Mouse (Mus musculus): Measurements from ENCODE around the gene Dscaml1. TPM values are rescaled to one million over a fixed set of nuclear protein-coding genes. Genes with fewer than 3 reads are reported as not detected.
A peak's percentile ranks its signal among the peaks of the same experiment; 100 is the strongest.

Dscaml1 gene
- total RNA-seq, 2 experiments from 2014 or later, result 73.7 to 75.4 TPM

DNA sequence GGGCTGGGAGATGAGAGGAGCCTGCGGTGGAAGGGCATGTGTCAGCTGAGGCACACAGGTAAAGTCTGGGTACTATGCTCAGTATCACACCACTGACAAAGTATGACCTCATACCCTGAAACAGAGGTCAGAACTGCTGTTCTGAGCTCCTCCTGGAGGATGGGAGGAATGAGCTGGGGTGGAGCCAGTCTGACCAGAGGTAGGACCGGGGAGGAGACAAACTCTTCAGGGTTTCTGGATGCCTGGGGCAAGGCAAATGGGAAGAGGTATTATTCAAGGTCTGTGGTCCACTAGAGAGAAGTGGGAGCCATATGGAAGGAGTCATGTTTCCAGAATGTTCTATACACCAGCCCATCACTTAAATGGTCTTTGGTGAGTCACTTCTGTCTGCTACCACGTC lies 15.3 kb upstream of the Dscaml1 start:
- no peak for DNase-seq (ENCODE audit: low spot score in 2 of 2)

DNA sequence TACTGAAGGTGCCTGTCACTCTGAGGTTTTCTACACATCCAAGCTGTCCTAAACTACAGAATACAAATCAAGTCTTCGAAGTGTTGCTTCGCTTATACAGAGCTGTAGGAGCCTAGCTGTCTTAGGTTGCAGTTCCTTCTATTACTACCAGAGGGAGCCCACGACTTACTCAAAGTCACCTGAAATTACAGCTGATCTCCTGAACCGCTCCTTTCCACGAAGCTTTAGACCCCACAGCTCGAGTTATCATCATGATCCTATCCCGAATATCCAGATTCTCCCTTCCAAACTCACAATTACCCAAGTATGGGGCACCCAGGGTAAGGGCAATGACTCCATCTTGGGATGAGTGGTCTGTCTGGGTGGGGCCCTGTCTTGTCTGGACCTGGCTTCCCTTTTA lies 14.6 kb upstream of the Dscaml1 start:
- peak in 1 of 2 experiments; percentile 64 for DNase-seq (ENCODE audit: low spot score in 2 of 2)

GRCm38 (mm10) chr9:45412287-45412686 lies 14.1 kb upstream of the Dscaml1 start:
- peak; percentile 91 to 92 for DNase-seq (ENCODE audit: low spot score in 2 of 2)

- no peak for DNase-seq (ENCODE audit: low spot score in 2 of 2)
Observed at GRCm38 (mm10) chr9:45412700-45413477, 13.5 kb upstream of the Dscaml1 start.

DNA sequence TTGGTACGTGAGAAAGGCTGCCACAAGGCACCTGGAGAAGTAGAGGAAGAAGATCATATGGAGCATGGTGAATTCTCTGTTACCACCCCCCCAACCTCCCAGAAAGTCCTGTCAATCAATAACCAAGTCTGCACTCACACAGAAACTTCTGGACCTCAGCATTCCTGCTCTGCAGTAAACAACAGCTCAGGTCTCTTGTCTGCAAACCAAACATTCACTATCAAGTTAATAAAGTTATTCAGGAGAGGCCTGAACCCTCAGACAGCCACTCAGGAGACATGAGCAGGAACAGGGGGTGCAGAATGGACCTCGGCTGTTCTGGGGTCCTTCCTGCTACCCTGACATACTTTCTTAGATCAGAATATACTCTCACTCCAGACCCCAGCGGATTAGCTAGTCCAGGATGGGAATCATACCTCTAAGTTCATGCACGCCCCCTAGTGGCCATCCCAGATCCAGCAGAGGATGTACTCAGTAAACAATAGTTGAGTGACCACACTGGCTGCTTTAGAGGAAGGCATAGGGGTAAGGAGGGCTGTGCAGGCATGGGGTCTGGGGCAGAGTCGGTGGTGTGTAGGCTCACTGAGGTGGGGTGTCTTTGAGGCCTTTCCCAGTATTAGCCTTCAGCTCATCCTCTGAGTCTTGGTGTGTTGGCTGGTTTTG lies 12.8 kb upstream of the Dscaml1 start:
- peak in 1 of 2 experiments; percentile 54 for DNase-seq (ENCODE audit: low spot score in 2 of 2)

- DNase-seq (ENCODE audit: low spot score in 2 of 2), result peak; percentile 83 to 89
Observed at GRCm38 (mm10) chr9:45415912-45416311, 10.5 kb upstream of the Dscaml1 start.

- peak; percentile 46 to 54 for DNase-seq (ENCODE audit: low spot score in 2 of 2)
Observed at GRCm38 (mm10) chr9:45417245-45417644, 9.2 kb upstream of the Dscaml1 start.

GRCm38 (mm10) chr9:45418252-45418651 lies 8.2 kb upstream of the Dscaml1 start:
- DNase-seq (ENCODE audit: low spot score in 2 of 2), result no peak

DNA sequence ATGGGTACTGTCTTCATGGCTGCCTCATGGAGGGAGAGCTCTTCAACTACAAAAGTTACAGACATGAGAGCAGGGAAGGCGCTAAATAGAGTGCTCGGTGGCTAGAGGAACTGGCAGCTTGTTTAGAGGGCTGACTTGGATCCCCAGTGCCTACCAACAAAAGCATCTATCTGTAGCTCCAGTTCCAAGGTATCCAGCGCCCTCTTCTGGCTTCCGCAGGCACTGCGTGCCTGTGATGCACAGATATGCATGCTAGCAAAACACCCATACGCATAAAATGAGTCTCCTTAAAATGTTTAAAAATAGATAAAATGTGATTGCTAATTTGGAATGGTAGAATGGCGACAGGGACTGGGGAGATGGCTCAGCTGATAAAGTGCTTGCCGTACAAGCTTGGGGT lies 5.2 kb upstream of the Dscaml1 start:
- no peak for DNase-seq (ENCODE audit: low spot score in 2 of 2)

DNA sequence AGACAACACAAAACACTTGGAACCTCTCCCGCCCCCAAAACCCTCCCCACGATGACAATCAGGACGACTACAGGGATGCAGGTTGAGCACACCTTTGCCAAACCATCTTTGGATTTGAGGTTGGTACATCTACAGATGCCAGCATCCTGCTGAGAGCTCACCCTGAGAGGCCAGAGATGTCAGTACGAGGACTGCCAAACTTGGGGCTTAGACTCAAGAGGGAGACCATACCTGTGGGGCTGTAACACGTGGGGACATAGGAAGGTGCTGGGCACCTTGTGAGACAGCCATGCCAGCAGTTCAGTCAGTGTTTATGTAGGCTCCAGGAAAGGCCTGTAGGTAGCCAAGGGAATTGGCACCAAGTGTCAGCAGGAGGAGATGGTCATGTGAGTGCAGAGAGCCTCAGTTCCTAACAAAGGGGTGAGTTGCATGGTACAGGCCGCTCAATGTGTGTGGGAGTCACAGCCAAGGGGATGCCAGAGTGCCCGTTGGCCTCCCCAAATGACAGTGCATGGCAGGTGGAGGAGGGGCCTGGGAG lies 3.6 kb upstream of the Dscaml1 start:
- no peak for DNase-seq (ENCODE audit: low spot score in 2 of 2)

- no peak for DNase-seq (ENCODE audit: low spot score in 2 of 2)
Observed at GRCm38 (mm10) chr9:45429392-45429791, 3.0 kb downstream of the Dscaml1 start.

DNA sequence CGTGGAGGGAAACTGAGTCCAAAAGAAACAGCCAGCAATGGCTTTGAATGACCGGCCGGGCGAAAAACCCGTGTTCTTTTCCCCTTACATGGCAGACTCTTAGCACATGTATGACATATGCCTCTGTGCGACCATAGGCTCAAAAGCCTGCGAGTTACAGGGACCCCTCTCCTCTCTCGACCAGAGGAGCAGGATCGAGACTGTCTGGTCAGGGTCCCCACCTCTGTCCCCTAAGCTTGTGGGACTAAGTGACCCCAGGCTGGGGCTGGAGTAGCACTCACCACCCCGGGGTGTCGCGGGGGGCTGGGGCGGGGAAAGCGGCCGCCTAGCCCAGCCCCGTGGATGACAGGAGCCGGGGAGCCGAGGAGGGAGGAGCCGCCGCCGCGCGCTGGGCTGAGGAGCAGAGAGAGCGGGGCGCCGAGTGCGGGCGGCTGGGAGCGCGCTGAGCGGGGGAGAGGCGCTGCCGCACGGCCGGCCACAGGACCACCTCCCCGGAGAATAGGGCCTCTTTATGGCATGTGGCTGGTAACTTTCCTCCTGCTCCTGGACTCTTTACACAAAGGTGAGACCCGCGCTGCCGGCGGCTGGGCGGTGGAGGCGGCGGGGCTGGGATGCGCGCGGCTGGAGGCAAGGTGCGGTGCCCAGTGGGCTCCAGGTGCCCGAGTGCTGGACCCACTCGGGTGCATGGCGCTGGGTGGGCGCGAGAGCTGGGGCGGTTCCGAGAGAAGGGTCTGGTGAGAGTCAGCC lies 3.7 kb downstream of the Dscaml1 start:
- DNase-seq (ENCODE audit: low spot score in 2 of 2), result peak; percentile 45 to 69

DNA sequence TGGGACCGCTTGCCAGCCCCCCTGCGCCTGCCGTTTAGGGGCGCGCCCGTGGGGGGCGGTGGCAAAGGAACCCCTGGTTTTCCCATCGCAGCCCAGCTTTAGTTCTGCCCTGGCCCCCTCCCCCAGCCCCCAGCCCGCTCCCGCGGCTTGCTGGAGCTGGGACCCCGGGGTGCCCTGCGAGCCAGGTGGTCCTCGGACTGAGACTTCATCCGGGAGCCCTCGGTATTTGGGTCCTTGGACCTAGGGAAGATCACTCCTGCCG lies 4.2 kb downstream of the Dscaml1 start:
- no peak for DNase-seq (ENCODE audit: low spot score in 2 of 2)

GRCm38 (mm10) chr9:45431150-45431549 lies 4.7 kb downstream of the Dscaml1 start:
- peak in 1 of 2 experiments; percentile 43 for DNase-seq (ENCODE audit: low spot score in 2 of 2)

DNA sequence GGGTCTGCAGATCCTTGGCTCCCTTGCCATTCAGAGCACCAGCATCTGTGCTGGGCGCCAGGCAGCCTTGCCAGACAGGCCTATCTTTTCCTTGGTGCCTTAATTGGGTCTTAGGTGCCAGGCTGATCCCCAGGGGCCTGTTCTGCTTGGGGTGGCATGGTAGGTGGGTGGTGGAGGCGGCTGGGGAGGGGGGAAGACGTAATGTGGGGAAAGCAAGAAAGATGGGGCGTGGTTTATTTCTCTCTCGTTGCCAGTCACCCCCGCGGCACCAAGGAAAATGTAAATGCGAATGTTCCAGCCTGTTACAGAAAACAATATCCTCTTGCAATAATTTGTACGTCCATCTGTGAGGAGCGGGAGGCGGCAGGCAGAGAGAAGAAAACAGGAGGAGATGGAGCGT lies 6.2 kb downstream of the Dscaml1 start:
- DNase-seq (ENCODE audit: low spot score in 2 of 2), result peak; percentile 47 to 80

DNA sequence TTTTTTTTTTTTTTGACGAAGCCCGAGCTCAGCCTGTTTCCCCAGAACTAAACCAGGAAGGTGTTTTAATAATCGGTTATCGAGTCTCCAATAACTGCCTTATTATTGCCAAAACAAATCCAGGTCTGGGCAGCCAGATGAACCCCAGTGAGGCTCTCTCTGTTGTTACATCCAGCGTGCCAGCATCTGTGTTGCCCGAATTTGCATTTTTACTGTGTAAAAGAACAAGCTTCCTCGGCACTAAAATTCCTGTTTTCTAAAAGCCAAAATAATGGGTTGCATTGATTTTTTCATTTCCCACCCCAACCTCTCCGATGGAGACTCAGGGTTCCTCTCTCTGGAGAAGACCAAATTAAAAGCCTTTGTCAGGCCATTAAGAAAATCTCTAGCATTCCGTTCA lies 6.7 kb downstream of the Dscaml1 start:
- DNase-seq (ENCODE audit: low spot score in 2 of 2), result peak in 1 of 2 experiments; percentile 47

GRCm38 (mm10) chr9:45434171-45434570 lies 7.7 kb downstream of the Dscaml1 start:
- peak in 1 of 2 experiments; percentile 64 for DNase-seq (ENCODE audit: low spot score in 2 of 2)

DNA sequence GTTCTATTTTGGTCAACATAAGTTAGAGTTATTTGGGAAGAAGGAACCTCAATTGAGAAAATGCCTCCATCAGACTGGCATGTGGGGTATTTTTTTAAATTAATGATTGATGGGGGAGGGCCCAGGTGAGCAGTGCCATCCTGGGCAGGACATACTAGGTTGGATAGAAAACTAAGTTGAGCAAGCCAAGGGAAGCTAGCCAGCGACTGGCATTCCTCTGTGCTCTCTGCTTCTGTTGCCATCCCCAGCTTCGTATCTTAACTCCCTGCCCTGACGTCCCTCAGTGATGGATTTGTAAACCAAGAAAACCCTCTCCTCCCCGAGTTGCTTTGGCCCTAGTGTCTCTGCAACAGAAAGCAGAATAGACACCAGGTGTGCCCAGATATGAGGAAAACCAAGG lies 12.6 kb downstream of the Dscaml1 start:
- DNase-seq (ENCODE audit: low spot score in 2 of 2), result no peak

GRCm38 (mm10) chr9:45440083-45440784 lies 13.8 kb downstream of the Dscaml1 start:
- no peak for DNase-seq (ENCODE audit: low spot score in 2 of 2)

DNA sequence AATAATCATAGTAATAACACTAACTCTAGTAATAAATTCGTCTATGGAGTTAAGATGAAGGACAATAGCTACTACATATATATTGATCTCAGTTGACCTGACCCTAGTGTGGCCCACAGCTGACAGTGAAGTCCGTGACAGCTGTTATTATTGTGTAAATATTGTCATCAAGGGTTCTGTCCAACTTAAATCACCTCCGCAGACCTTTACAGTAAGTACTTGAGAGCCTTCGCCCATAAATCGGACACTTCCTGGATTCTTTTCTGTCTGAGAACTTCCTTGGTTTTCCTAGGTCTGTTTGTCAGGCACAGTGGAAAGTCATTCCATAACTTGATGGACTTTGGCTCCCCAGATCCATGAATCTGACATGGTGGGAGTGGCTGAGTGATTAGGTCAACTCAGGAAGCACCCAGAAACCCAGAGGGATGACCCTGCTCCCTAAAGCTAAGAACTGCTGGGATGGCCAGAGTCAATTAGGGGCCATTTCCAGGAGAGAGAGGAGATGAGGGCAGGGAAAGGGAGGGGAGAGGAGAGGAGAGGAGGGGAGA lies 17.9 kb downstream of the Dscaml1 start:
- no peak for DNase-seq (ENCODE audit: low spot score in 2 of 2)

GRCm38 (mm10) chr9:45449658-45450057 lies 23.2 kb downstream of the Dscaml1 start:
- DNase-seq (ENCODE audit: low spot score in 2 of 2), result no peak
